Mouse (Mus musculus): Measurements from ENCODE around the gene Prickle4.

- no peak for TF ChIP-seq POLR2A (IDR thresholded peaks at IDR 0.05; ENCODE audit: low read depth, low read length)
- TF ChIP-seq CTCF (IDR thresholded peaks at IDR 0.05; ENCODE audit: extremely low read depth, insufficient read length, insufficient replicate concordance, low read depth, low read length): no peak
Observed at GRCm38 (mm10) chr17:47715037-47715436, 20.5 kb upstream of the Prickle4 start.
